Mouse (Mus musculus) testis, adult 2 months (tissue): ENCODE measurements around the gene Cilp.

Source experiments
- CTCF ChIP-seq: fragments of 200-500 bp; IDR thresholded peaks from 2 replicates; pipeline ENCODE4 v1.5.1; 2012; ENCODE audit warnings: low read depth, mild to moderate bottlenecking, inconsistent platforms, low read length, moderate library complexity; ENCODE audit not compliant: control insufficient read depth, insufficient read depth, insufficient replicate concordance
- POLR2A ChIP-seq: fragments of 200-500 bp; IDR thresholded peaks from 2 replicates; pipeline ENCODE4 v1.6.1; 2012; ENCODE audit warnings: low read depth, mild to moderate bottlenecking, inconsistent platforms, low read length, moderate library complexity; ENCODE audit not compliant: control insufficient read depth

DNA sequence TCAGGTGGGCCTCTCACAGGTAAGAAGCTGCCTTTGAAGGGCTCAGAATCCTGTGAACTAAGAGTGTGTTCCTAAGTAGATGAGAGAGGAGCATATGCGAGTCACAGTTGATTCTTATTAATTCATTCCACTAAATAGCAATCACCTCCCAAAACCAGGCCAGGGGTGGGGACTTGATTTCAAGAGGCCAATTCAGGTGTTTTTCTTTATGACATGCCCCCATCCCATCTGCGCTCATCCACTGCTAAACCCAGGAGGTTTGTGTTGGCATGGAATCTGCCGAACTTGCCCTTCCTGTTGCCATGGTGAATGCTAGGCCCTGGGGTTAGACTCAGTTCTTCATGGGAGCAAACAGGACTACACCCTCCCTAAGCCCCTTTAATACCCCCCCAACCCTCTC lies 24.4 kb upstream of the Cilp start:
- TF ChIP-seq CTCF (no peak), POLR2A (no peak)
